In genomic region chr19:36082606-36083261, GRCm38 (mm10) we compare ENCODE assay signal across 8 mouse cellular contexts. TPM values are rescaled to one million over a fixed set of nuclear protein-coding genes. Genes with fewer than 3 reads are reported as not detected.
DNase-seq lines count a peak whose midpoint lies in the region; ATAC-seq lines count a peak whose summit lies in the region.

No protein-coding gene starts in this region.

- H3K27ac ChIP-seq in embryonic facial prominence, embryonic 12.5 days, result peak overlapping the region; percentile 65; the same call in 1 of the 2 replicates
- no peak overlapping the region; the same call in 1 of the 2 replicates for H3K27ac ChIP-seq in stomach, embryonic 15.5 days

- peak overlapping the region; percentile 76 for H3K4me2 ChIP-seq in embryonic facial prominence, embryonic 12.5 days (replicated peaks)
- H3K4me2 ChIP-seq in stomach, embryonic 15.5 days, result peak overlapping the region; percentile 82

- intact Hi-C loops in heart, postnatal 14 days (cut with DNase I), result loop anchor here (2.0 to 5.0 kb wide), 2 partner anchors 955 to 1090 kb away; no protein-coding TSS in a partner anchor

- ATAC-seq in activated CD4-positive, CD25-positive, alpha-beta regulatory T cell, adult 4 months, result peak; percentile 78
- peak; percentile 36; the same call in 1 of the 2 replicates for ATAC-seq in embryonic facial prominence, embryonic 12.5 days (ENCODE audit: insufficient number of reproducible peaks, insufficient read depth, low FRiP score, low TSS enrichment)
- peak; percentile 84 for ATAC-seq in megakaryocyte, adult 5-6 weeks (ENCODE audit: poor library complexity, severe bottlenecking)
- peak; percentile 59; the same call in 1 of the 2 replicates for ATAC-seq in stomach, embryonic 15.5 days (ENCODE audit: insufficient read depth, low FRiP score, low read depth)

- no peaks in the 10 kb centered on the region for H3K9me3 ChIP-seq in embryonic facial prominence, embryonic 12.5 days
- no peaks in the 10 kb centered on the region for H3K9me3 ChIP-seq in stomach, embryonic 15.5 days

- peaks cover 5% of the 10 kb centered on the region for H3K4me1 ChIP-seq in embryonic facial prominence, embryonic 12.5 days
- H3K4me1 ChIP-seq in stomach, embryonic 15.5 days, result peaks cover 8% of the 10 kb centered on the region; the same call in 1 of the 2 replicates

- peak overlapping the region; percentile 38; the same call in 1 of the 2 replicates for H3K9ac ChIP-seq in embryonic facial prominence, embryonic 12.5 days
- no peak overlapping the region for H3K9ac ChIP-seq in stomach, embryonic 15.5 days

- 50% methylated on average over 7 of the region's 7 CpGs for WGBS in embryonic facial prominence, embryonic 12.5 days
- 50% methylated on average over 7 of the region's 7 CpGs for WGBS in stomach, embryonic 15.5 days

- DNase-seq in kidney, adult 11 months, result peak; percentile 6
- no peak for DNase-seq in kidney, adult 18-20 months
- peak; percentile 17 to 51 for DNase-seq in heart, postnatal 14 days
- DNase-seq in layer of hippocampus, adult 9-10 months (ENCODE audit: low spot score), result peak; percentile 35

- no peaks in the 10 kb centered on the region for H3K36me3 ChIP-seq in embryonic facial prominence, embryonic 12.5 days
- H3K36me3 ChIP-seq in stomach, embryonic 15.5 days, result no peaks in the 10 kb centered on the region

- 0 out of 2 replicates have a peak, but pooled peaks cover 3% of the 10 kb centered on the region for H3K27me3 ChIP-seq in embryonic facial prominence, embryonic 12.5 days
- no peaks in the 10 kb centered on the region for H3K27me3 ChIP-seq in stomach, embryonic 15.5 days (replicated peaks)

- peak overlapping the region; percentile 73 for H3K4me3 ChIP-seq in embryonic facial prominence, embryonic 12.5 days
- H3K4me3 ChIP-seq in stomach, embryonic 15.5 days (replicated peaks), result peak overlapping the region; percentile 63

RNA-seq across cellular contexts. Expression of gene Rpp30, which starts 0.8 kb away (rescaled TPM):
- 10 to 100 TPM; 47.3 to 52.2 TPM for polyA plus RNA-seq in activated CD4-positive, CD25-positive, alpha-beta regulatory T cell, adult 4 months (2017; shearing (Covaris generic))
- 79.2 and 86.5 TPM in 2 replicates for polyA plus RNA-seq in embryonic facial prominence, embryonic 12.5 days (2016; fragmentation: Nextera tagmentation; extraction: Ambion mirVana)
- total RNA-seq in heart, postnatal 14 days (2021), result 10 to 100 TPM; 11.2 to 12.7 TPM
- 35.7 and 47.3 TPM in 2 replicates for total RNA-seq in megakaryocyte, adult 5-6 weeks (2015)
- 36.1 and 39.2 TPM in 2 replicates for total RNA-seq in megakaryocyte, adult 5-6 weeks (2017)
- polyA plus RNA-seq in stomach, embryonic 15.5 days (2015; fragmentation: Nextera tagmentation; extraction: Ambion mirVana), result 60.3 and 66.9 TPM in 2 replicates

RNA-seq across cellular contexts. Expression of gene Htr7, which starts 25.4 kb away (rescaled TPM):
- polyA plus RNA-seq in activated CD4-positive, CD25-positive, alpha-beta regulatory T cell, adult 4 months (2017; shearing (Covaris generic)), result not detected
- polyA plus RNA-seq in embryonic facial prominence, embryonic 12.5 days (2016; fragmentation: Nextera tagmentation; extraction: Ambion mirVana), result 1.1 TPM in 2 replicates
- under 1 TPM; 0.43 to 0.83 TPM for total RNA-seq in heart, postnatal 14 days (2021)
- not detected in 2 replicates for total RNA-seq in megakaryocyte, adult 5-6 weeks (2015)
- total RNA-seq in megakaryocyte, adult 5-6 weeks (2017), result not detected in 2 replicates
- polyA plus RNA-seq in stomach, embryonic 15.5 days (2015; fragmentation: Nextera tagmentation; extraction: Ambion mirVana), result 0.08 and 0.09 TPM in 2 replicates

RNA-seq across cellular contexts. Expression of gene Ankrd1, which starts 37.2 kb away (rescaled TPM):
- polyA plus RNA-seq in activated CD4-positive, CD25-positive, alpha-beta regulatory T cell, adult 4 months (2017; shearing (Covaris generic)), result not detected
- 0.40 and 0.45 TPM in 2 replicates for polyA plus RNA-seq in embryonic facial prominence, embryonic 12.5 days (2016; fragmentation: Nextera tagmentation; extraction: Ambion mirVana)
- 100 to 1,000 TPM; 169 to 276 TPM for total RNA-seq in heart, postnatal 14 days (2021)
- not detected in 2 replicates for total RNA-seq in megakaryocyte, adult 5-6 weeks (2015)
- not detected in 2 replicates for total RNA-seq in megakaryocyte, adult 5-6 weeks (2017)
- polyA plus RNA-seq in stomach, embryonic 15.5 days (2015; fragmentation: Nextera tagmentation; extraction: Ambion mirVana), result 0.24 and 0.30 TPM in 2 replicates
